Mouse (Mus musculus): ENCODE results near the gene Lhx2. TPM values are rescaled to one million over a fixed set of nuclear protein-coding genes. Genes with fewer than 3 reads are reported as not detected.
A peak's percentile ranks its signal among the peaks of the same experiment; 100 is the strongest.

The Lhx2 gene
- polyA plus RNA-seq, 1 experiment: 82.4 TPM

DNA sequence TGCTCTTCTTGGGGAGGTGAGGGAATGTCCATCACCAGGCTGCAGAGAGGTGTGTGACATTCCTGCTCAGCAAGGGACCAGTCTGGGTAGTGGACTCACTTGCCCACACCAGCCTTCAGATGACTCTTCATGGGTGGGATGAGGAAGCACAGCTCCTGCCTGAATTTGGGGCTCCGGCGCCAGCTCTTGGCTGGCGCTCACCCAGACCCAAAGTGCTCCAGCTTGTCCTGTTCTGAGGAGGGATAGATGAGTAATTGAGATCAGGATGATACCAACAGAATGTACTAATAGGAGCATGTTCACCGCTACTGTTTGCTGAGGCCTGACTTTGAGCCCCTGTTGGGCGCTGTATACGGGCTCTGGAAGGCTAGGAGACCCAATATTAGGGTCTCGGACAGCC lies 38.2 kb downstream of the Lhx2 start:
- TF ChIP-seq CTCF (IDR thresholded peaks at IDR 0.05; ENCODE audit: extremely low read depth, insufficient read depth, low read length) (no peak), POLR2A (IDR thresholded peaks at IDR 0.05; ENCODE audit: extremely low read depth, insufficient read depth, low read length) (no peak)
- no peak overlapping the region for H3K27ac ChIP-seq (ENCODE audit: insufficient read depth, low read length)
- H3K4me1 ChIP-seq (ENCODE audit: control insufficient read depth, insufficient read depth, low read length): no peaks in the 10 kb centered on the region
- no peak overlapping the region for H3K4me3 ChIP-seq (ENCODE audit: insufficient read depth, low read length)

DNA sequence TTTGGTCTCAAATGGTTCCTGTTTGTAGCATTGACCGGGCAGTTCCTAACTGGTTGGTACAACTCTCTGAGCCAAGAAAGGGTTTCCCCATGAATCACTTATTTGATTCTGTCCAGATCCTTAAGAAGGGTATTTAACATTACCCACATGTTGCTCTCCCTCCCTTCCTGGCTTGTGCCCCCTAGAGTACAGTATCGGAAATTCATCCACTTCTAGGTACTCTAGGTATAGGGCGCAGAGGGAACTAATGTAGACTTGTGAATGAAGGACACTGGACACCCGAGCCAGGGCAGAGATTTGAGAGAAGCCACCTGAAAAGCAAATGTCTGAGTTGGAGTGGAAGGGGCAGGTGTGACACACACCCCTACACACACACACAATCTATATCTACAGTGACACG lies 39.3 kb downstream of the Lhx2 start:
- H3K27ac ChIP-seq (ENCODE audit: insufficient read depth, low read length): no peak overlapping the region
- TF ChIP-seq CTCF (IDR thresholded peaks at IDR 0.05; ENCODE audit: extremely low read depth, insufficient read depth, low read length) (peak; percentile 34; the same call in 1 of the 2 replicates), POLR2A (IDR thresholded peaks at IDR 0.05; ENCODE audit: extremely low read depth, insufficient read depth, low read length) (no peak)
- H3K4me1 ChIP-seq (ENCODE audit: control insufficient read depth, insufficient read depth, low read length): no peaks in the 10 kb centered on the region
- no peak overlapping the region for H3K4me3 ChIP-seq (ENCODE audit: insufficient read depth, low read length)

DNA sequence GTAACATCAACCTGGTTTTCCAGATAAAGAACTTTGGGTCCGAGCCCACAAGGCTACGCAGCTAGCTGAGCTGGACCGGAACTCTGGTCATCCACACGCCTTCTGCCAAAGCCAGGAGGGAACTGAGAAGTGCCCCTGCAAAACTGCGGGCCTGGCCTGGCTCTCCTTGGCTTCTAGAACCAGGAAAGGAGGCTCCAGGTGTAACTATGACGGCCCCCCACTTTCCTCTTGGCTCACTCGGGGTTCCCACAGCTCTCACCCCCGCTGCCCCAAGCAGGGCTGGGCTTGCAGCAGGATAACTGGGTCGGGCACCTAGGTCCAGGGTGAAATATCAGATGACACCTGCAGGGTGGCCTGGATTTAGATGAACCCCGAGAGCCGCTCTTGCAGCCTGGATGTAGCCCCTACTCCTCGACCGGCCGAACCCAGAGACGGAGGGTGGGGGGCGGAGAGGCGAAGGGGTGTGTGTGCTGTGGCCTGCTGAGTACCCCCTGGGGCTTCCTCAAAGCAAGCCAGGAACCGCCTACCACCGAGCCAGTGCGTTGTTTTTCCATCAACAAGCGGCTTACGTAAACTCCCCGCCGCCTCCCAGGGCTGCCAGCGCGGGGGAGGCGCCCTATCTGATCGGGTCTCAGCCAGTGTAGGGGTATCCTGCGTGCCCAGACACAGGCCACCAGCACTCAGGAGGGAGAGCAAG lies 39.9 kb downstream of the Lhx2 start:
- TF ChIP-seq CTCF (IDR thresholded peaks at IDR 0.05; ENCODE audit: extremely low read depth, insufficient read depth, low read length) (no peak), POLR2A (IDR thresholded peaks at IDR 0.05; ENCODE audit: extremely low read depth, insufficient read depth, low read length) (no peak)
- Histone ChIP-seq H3K4me3 (ENCODE audit: insufficient read depth, low read length) (peak overlapping the region; percentile 31), H3K4me1 (ENCODE audit: control insufficient read depth, insufficient read depth, low read length) (no peaks in the 10 kb centered on the region), H3K27ac (ENCODE audit: insufficient read depth, low read length) (no peak overlapping the region)

DNA sequence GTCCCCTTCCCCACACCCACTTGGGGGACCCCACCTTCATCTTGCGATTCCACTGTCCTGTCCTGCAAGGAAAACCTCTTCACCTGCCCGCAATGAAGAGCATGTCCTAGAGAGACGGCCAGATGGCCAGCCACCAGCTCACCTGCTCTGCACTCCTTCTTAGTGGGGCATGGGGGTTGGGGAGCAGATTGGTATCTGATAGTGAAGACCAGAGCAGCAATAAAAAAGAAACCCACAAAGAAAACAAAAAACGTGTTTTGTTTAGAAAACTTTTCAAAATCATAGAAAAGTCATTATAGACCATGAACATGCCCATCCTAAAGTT lies 40.4 kb downstream of the Lhx2 start:
- Histone ChIP-seq H3K4me3 (ENCODE audit: insufficient read depth, low read length) (peak overlapping the region; percentile 31), H3K27ac (ENCODE audit: insufficient read depth, low read length) (no peak overlapping the region), H3K4me1 (ENCODE audit: control insufficient read depth, insufficient read depth, low read length) (no peaks in the 10 kb centered on the region)
- no peak for TF ChIP-seq POLR2A (IDR thresholded peaks at IDR 0.05; ENCODE audit: extremely low read depth, insufficient read depth, low read length)
- no peak for TF ChIP-seq CTCF (IDR thresholded peaks at IDR 0.05; ENCODE audit: extremely low read depth, insufficient read depth, low read length)

DNA sequence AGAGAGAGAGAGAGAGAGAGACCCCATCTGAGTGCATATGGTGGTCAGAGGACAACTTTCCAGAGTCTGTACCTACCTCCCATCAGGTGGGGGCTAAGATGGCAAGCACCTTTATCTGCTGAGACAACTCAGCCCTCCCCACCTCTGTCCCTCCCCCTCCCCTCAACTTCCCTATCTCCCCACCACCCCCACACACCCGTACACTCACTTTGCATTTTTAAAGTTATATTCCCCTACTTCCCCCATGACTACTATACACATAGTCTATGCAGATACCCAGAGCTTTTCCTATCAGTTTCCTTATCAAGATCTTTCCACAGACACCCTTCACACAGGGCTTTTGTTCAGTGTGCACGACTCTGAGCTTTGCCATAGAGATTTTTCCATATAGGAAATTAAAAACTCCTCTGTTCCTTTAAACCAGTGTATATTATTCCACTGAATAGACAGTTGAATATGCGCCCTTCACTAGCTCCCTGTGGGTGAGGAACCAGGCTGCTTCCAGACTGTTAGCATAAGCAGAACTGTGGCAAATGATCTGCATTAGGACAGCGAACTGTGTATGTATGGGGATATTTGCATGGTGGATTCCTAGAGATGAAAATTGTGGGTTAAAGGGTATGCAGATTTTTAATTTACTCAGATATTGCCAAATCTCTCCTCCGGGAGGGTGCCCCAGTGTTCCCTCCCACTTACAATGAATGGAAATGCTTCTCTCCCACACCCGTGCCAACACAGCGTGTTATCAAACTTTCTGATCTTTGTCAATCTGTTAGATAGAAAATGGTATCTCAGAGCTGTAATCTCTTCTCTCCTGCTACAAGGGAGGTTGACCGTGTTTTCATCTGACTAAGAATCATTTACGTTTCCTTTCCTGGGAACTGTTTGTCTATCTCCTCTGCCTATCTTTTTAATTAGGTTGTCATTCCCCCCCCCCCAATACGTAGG lies 41.3 kb downstream of the Lhx2 start:
- Histone ChIP-seq H3K4me1 (ENCODE audit: control insufficient read depth, insufficient read depth, low read length) (no peaks in the 10 kb centered on the region), H3K27ac (ENCODE audit: insufficient read depth, low read length) (no peak overlapping the region), H3K4me3 (ENCODE audit: insufficient read depth, low read length) (no peak overlapping the region)
- TF ChIP-seq CTCF (IDR thresholded peaks at IDR 0.05; ENCODE audit: extremely low read depth, insufficient read depth, low read length) (no peak), POLR2A (IDR thresholded peaks at IDR 0.05; ENCODE audit: extremely low read depth, insufficient read depth, low read length) (no peak)

DNA sequence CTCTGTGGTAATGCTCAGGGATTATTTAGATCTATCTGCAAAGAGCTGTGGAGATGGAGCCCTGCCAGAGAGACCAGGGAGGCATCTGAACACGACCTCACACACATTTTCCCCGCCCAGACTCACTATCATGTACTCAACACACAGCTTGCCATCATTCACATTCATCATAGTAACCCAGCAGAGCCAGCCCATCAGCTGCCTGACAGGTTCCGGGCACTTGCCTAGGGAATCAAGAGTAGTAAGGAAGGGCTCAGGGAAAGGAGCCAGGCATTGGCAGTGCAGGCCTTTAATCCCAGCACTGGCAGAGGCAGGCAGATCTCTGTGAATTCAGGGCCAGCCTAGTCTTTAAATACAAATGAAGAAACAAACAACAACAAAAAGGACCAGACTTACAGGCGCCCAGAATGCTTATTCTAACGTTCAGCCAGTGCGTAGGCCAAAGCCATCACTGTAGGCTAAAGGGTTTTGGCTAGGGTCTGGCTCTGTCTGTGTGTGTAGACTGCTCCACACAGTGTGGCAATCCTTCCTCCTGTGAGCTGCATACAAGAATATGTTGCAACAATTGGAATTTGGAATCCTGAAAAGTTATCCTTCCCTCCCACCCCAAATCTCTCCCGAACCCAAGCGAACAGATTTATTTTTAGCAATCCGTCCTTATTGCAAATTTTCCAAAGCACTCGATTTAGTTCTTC lies 48.6 kb downstream of the Lhx2 start:
- H3K4me1 ChIP-seq (ENCODE audit: control insufficient read depth, insufficient read depth, low read length): no peaks in the 10 kb centered on the region
- no peak overlapping the region for H3K27ac ChIP-seq (ENCODE audit: insufficient read depth, low read length)
- TF ChIP-seq CTCF (IDR thresholded peaks at IDR 0.05; ENCODE audit: extremely low read depth, insufficient read depth, low read length): no peak
- no peak for TF ChIP-seq POLR2A (IDR thresholded peaks at IDR 0.05; ENCODE audit: extremely low read depth, insufficient read depth, low read length)
- H3K4me3 ChIP-seq (ENCODE audit: insufficient read depth, low read length): no peak overlapping the region

DNA sequence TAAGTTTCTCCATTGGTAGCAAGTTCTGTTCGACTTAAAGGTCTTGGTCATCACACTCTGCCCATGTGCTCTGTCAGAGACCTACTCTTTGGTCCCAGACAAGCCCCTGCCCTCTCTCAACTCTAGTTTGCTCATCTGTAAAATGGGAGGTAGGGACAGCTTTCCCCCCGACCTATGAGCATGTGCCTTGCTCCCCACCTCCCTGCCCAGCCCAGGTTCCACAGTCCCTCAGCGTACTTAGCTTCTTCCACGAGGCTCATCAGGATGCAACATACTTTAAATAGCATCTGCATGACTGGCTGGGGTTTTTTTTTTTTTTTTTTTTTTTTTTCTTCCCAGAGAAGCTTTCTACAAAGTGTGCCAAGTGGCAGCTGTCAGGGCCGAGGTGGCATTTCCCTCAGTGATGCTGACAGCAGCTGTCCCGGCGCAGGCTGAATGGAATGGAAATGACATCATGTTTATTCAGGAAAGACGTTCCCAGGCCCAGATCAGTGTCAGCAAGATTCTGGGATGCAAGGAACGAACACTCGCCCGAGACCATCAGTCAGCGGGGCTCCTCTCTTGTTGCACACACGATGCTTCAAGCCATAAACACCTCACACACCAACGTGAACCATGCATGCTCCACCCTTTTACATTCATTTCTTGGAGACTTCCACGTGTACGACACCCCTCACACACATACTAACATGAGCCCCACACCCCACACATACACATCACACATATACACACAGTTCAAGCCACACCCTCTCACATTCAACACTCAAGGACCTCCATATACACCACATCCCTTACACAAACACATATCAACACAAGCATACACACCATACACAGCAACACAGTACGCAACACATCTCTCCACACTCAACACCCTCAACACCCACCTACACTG lies 56.1 kb downstream of the Lhx2 start:
- H3K27ac ChIP-seq (ENCODE audit: insufficient read depth, low read length): no peak overlapping the region
- no peak overlapping the region for H3K4me3 ChIP-seq (ENCODE audit: insufficient read depth, low read length)
- H3K4me1 ChIP-seq (ENCODE audit: control insufficient read depth, insufficient read depth, low read length): peaks cover 4% of the 10 kb centered on the region
- TF ChIP-seq CTCF (IDR thresholded peaks at IDR 0.05; ENCODE audit: extremely low read depth, insufficient read depth, low read length): no peak
- no peak for TF ChIP-seq POLR2A (IDR thresholded peaks at IDR 0.05; ENCODE audit: extremely low read depth, insufficient read depth, low read length)

DNA sequence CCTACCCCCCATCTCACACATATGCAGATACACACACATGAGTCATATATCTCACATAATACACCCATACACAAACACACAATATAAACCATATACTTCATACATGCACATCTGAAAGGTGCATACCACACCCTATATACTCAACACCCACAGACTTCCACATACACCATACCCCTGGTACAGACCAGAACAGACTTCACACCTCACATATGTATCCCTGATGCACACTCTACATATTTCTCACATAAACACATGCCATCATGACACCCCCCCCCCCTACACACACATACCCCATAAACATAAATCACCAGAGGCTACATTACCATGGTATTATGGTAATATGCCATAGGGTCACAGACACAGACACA lies 56.8 kb downstream of the Lhx2 start:
- Histone ChIP-seq H3K4me1 (ENCODE audit: control insufficient read depth, insufficient read depth, low read length) (peaks cover 4% of the 10 kb centered on the region), H3K27ac (ENCODE audit: insufficient read depth, low read length) (no peak overlapping the region), H3K4me3 (ENCODE audit: insufficient read depth, low read length) (no peak overlapping the region)
- TF ChIP-seq POLR2A (IDR thresholded peaks at IDR 0.05; ENCODE audit: extremely low read depth, insufficient read depth, low read length) (no peak), CTCF (IDR thresholded peaks at IDR 0.05; ENCODE audit: extremely low read depth, insufficient read depth, low read length) (no peak)

DNA sequence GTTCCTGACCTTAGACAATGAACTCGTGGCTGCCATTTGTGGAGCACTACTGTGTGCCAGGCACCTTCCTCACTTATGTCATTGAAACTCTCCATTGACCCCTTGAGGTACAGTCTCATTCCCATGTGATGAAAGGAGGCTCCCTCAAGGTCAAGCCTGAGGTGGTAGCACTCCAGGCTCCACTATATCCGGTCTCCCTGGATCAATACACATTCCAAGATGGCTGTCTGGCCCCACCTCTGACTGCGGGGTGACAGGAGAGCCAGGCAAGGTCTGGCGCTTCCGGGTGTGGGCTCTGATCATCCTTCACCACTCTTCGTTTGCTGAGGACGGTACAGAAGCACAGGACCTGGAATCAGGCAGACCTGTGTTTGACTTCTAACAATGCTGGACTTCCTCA lies 58.2 kb downstream of the Lhx2 start:
- no peak for TF ChIP-seq POLR2A (IDR thresholded peaks at IDR 0.05; ENCODE audit: extremely low read depth, insufficient read depth, low read length)
- TF ChIP-seq CTCF (IDR thresholded peaks at IDR 0.05; ENCODE audit: extremely low read depth, insufficient read depth, low read length): no peak
- Histone ChIP-seq H3K27ac (ENCODE audit: insufficient read depth, low read length) (no peak overlapping the region), H3K4me3 (ENCODE audit: insufficient read depth, low read length) (no peak overlapping the region), H3K4me1 (ENCODE audit: control insufficient read depth, insufficient read depth, low read length) (peaks cover 6% of the 10 kb centered on the region)
